Mouse (Mus musculus) layer of hippocampus, adult 18-20 months (tissue): ENCODE data around the gene Gm30302. TPM values are rescaled to one million over a fixed set of nuclear protein-coding genes. Genes with fewer than 3 reads are reported as not detected.

ENCODE experiments used
- DNase-seq, 2 experiments: peaks; one replicate each; pipeline ENCODE4 v3.0.0; 2022; ENCODE audit warnings: low spot score in 2 of 2
- total RNA-seq, 2 experiments: library from RNA; stranded (reverse); gene quantifications; 2 replicates each; pipeline ENCODE4 v1.2.3; 2021

The Gm30302 gene
- total RNA-seq, 2 experiments from 2014 or later: not detected

DNA sequence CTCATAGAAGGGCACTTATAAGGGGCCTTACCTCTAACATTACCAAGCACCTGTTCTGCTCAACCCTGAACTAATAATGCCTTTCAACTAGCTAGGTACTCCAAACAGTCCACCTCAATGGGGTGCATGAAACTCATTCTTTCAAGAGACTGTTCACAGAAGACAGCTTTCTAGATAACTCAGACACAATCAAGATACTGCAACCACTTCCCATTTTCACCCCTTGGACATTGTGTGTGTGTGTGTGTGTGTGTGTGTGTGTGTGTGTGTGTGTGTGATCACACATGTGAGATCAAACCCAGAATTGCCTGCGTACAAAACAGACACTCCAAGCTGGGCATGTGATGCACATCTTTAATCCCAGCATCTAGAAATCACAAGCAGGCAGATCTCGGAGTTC lies 60.8 kb downstream of the Gm30302 start:
- no peak for DNase-seq

GRCm38 (mm10) chr13:49736430-49736829 lies 62.4 kb downstream of the Gm30302 start:
- DNase-seq: no peak

Other genes starting within 250 kb of the Gm30302 start
- gene Omd, start 216.5 kb downstream of the Gm30302 start, total RNA-seq: under 1 TPM; 0.28 to 0.42 TPM
- 1 to 10 TPM; 5.9 to 6.5 TPM for gene Ogn, start 191.0 kb downstream of the Gm30302 start, total RNA-seq
- gene Cenpp, start 146.2 kb downstream of the Gm30302 start, total RNA-seq: 1 to 10 TPM in 1 of 2 experiments, under 1 TPM in 1; 0.52 to 1.3 TPM
- 10 to 100 TPM; 24.1 to 28.8 TPM for gene Nol8, start 145.9 kb downstream of the Gm30302 start, total RNA-seq
- gene Iars, start 116.9 kb downstream of the Gm30302 start, total RNA-seq: 10 to 100 TPM; 56.8 to 61.2 TPM